ENCODE assay signal across 8 mouse cellular contexts in genomic region chr2:27504113-27504885, GRCm38 (mm10). TPM values are rescaled to one million over a fixed set of nuclear protein-coding genes. Genes with fewer than 3 reads are reported as not detected.
DNase-seq lines count a peak whose midpoint lies in the region; ATAC-seq and TF ChIP-seq lines count a peak whose summit lies in the region.

No protein-coding gene starts in this region.

- H3K4me2 ChIP-seq in heart, embryonic 15.5 days: no peak overlapping the region
- no peak overlapping the region for H3K4me2 ChIP-seq in limb, embryonic 13.5 days (replicated peaks)
- H3K4me2 ChIP-seq in stomach, postnatal 0 days (replicated peaks; ENCODE audit: low read depth): no peak overlapping the region

- TF ChIP-seq POLR2A in spleen, adult 2 months (IDR thresholded peaks at IDR 0.05; ENCODE audit: low read depth, low read length): no peak

- H3K9me3 ChIP-seq in heart, embryonic 15.5 days (replicated peaks): no peaks in the 10 kb centered on the region
- no peaks in the 10 kb centered on the region for H3K9me3 ChIP-seq in limb, embryonic 13.5 days
- no peaks in the 10 kb centered on the region for H3K9me3 ChIP-seq in stomach, postnatal 0 days (ENCODE audit: control insufficient read depth, low read length)

- H3K4me3 ChIP-seq in spleen, adult 2 months (ENCODE audit: extremely low read depth, insufficient read depth, insufficient read length): no peak overlapping the region
- no peak overlapping the region for H3K4me3 ChIP-seq in heart, embryonic 15.5 days
- no peak overlapping the region for H3K4me3 ChIP-seq in limb, embryonic 13.5 days
- H3K4me3 ChIP-seq in stomach, postnatal 0 days (ENCODE audit: low read depth, low read length): no peak overlapping the region

- TF ChIP-seq CTCF in spleen, adult 2 months (IDR thresholded peaks at IDR 0.05; ENCODE audit: extremely low read depth, insufficient read depth, insufficient read length, insufficient replicate concordance): no peak
- no peak for TF ChIP-seq CTCF in stomach, postnatal 0 days (IDR thresholded peaks at IDR 0.05; ENCODE audit: low read depth)

- H3K4me1 ChIP-seq in spleen, adult 2 months (ENCODE audit: control insufficient read depth, insufficient read depth, insufficient read length): 0 out of 2 replicates have a peak, but pooled peaks cover 4% of the 10 kb centered on the region
- H3K4me1 ChIP-seq in heart, embryonic 15.5 days (replicated peaks): peaks cover 23% of the 10 kb centered on the region
- H3K4me1 ChIP-seq in limb, embryonic 13.5 days: peaks cover 21% of the 10 kb centered on the region
- H3K4me1 ChIP-seq in stomach, postnatal 0 days (replicated peaks; ENCODE audit: control insufficient read depth, insufficient read depth): no peaks in the 10 kb centered on the region

- no peak for TF ChIP-seq EP300 in stomach, postnatal 0 days (optimal IDR thresholded peaks at IDR 0.05)

- ATAC-seq in heart, embryonic 15.5 days (replicated peaks; ENCODE audit: insufficient number of reproducible peaks, insufficient read depth, low FRiP score, low read depth): peak; percentile 27
- no peak for ATAC-seq in limb, embryonic 13.5 days (ENCODE audit: low FRiP score, low read depth)
- ATAC-seq in stomach, postnatal 0 days (ENCODE audit: low FRiP score, low TSS enrichment): no peak

- H3K27ac ChIP-seq in spleen, adult 2 months (ENCODE audit: insufficient read depth, low read length): peak overlapping the region; percentile 33; the same call in 1 of the 2 replicates
- peak overlapping the region; percentile 58 for H3K27ac ChIP-seq in heart, embryonic 15.5 days
- H3K27ac ChIP-seq in limb, embryonic 13.5 days: peak overlapping the region; percentile 12; the same call in 1 of the 2 replicates
- peak overlapping the region; percentile 49 for H3K27ac ChIP-seq in stomach, postnatal 0 days (replicated peaks)

- 33% methylated on average over 7 of the region's 7 CpGs for WGBS in spleen, adult 2 months
- 41% methylated on average over 7 of the region's 7 CpGs for WGBS in heart, embryonic 15.5 days
- 60% methylated on average over 7 of the region's 7 CpGs for WGBS in limb, embryonic 13.5 days
- 52% methylated on average over 7 of the region's 7 CpGs for WGBS in stomach, postnatal 0 days

- no peaks in the 10 kb centered on the region for H3K27me3 ChIP-seq in spleen, adult 2 months (ENCODE audit: control insufficient read depth, insufficient read depth, low read length)
- no peaks in the 10 kb centered on the region for H3K27me3 ChIP-seq in heart, embryonic 15.5 days
- H3K27me3 ChIP-seq in limb, embryonic 13.5 days: no peaks in the 10 kb centered on the region
- H3K27me3 ChIP-seq in stomach, postnatal 0 days (ENCODE audit: control insufficient read depth, insufficient read depth, low read length): no peaks in the 10 kb centered on the region

- no peak for DNase-seq in spleen, adult 2 months (ENCODE audit: low read depth in 1 of 2, low spot score in 2 of 2)
- DNase-seq in spleen, postnatal 4 days (ENCODE audit: low spot score in 2 of 2): no peak
- DNase-seq in stomach, postnatal 0 days (ENCODE audit: low spot score): no peak
- DNase-seq in thymus, postnatal 36 days: no peak
- no peak for DNase-seq in right cerebral cortex, postnatal 14 days
- DNase-seq in ovary, postnatal 36 days (ENCODE audit: low spot score): no peak

- no peaks in the 10 kb centered on the region for H3K36me3 ChIP-seq in spleen, adult 2 months (ENCODE audit: control insufficient read depth, insufficient read depth, low read length)
- H3K36me3 ChIP-seq in heart, embryonic 15.5 days: no peaks in the 10 kb centered on the region
- H3K36me3 ChIP-seq in limb, embryonic 13.5 days: no peaks in the 10 kb centered on the region
- H3K36me3 ChIP-seq in stomach, postnatal 0 days (ENCODE audit: control insufficient read depth, insufficient read depth, low read length): no peaks in the 10 kb centered on the region

- H3K9ac ChIP-seq in heart, embryonic 15.5 days: no peak overlapping the region
- H3K9ac ChIP-seq in limb, embryonic 13.5 days: 0 out of 2 replicates have a peak overlapping the region, but pooled peaks have one; percentile 39
- H3K9ac ChIP-seq in stomach, postnatal 0 days (ENCODE audit: low read length): 0 out of 2 replicates have a peak overlapping the region, but pooled peaks have one; percentile 5

RNA-seq across cellular contexts. Expression of gene Brd3, which starts 3.2 kb away (rescaled TPM):
- polyA plus RNA-seq in spleen, adult 2 months (2012; rRNA removed): 18.2 and 23.7 TPM in 2 replicates
- polyA plus RNA-seq in heart, embryonic 15.5 days (2015; fragmentation: Nextera tagmentation; extraction: Ambion mirVana): 52.9 and 65.0 TPM in 2 replicates
- polyA plus RNA-seq in limb, embryonic 13.5 days (2015; fragmentation: Nextera tagmentation; extraction: Ambion mirVana): 141 and 169 TPM in 2 replicates
- polyA plus RNA-seq in stomach, postnatal 0 days (2015; fragmentation: Nextera tagmentation; extraction: Ambion mirVana): 41.0 and 48.3 TPM in 2 replicates

RNA-seq across cellular contexts. Expression of gene Wdr5, which starts 10.7 kb away (rescaled TPM):
- 17.3 and 23.7 TPM in 2 replicates for polyA plus RNA-seq in spleen, adult 2 months (2012; rRNA removed)
- 26.7 and 34.0 TPM in 2 replicates for polyA plus RNA-seq in heart, embryonic 15.5 days (2015; fragmentation: Nextera tagmentation; extraction: Ambion mirVana)
- polyA plus RNA-seq in limb, embryonic 13.5 days (2015; fragmentation: Nextera tagmentation; extraction: Ambion mirVana): 62.5 and 63.6 TPM in 2 replicates
- polyA plus RNA-seq in stomach, postnatal 0 days (2015; fragmentation: Nextera tagmentation; extraction: Ambion mirVana): 19.3 and 19.7 TPM in 2 replicates
